Mouse (Mus musculus) forebrain, embryonic 11.5 days (tissue): Measurements from ENCODE around the gene Rhox2a. TPM values are rescaled to one million over a fixed set of nuclear protein-coding genes. Genes with fewer than 3 reads are reported as not detected.
"Not testable (repeated sequence)": the region's sequence is repeated elsewhere in the genome, so short reads cannot be mapped to it uniquely, and the experiment has no call there.

Experiments
- ATAC-seq: fragments of 200-750 bp; cut with Nextera tagmentation; replicated peaks from 2 replicates; pipeline ENCODE4 v1.8.0; 2017; ENCODE audit warnings: moderate TSS enrichment; ENCODE audit not compliant: low FRiP score
- DNase-seq: peaks from one replicate; pipeline ENCODE4 v3.0.0-alpha.2; 2017; ENCODE audit warnings: low spot score
- H3K27ac ChIP-seq: fragments of 300-500 bp; sonication (generic); 2 replicates; pipeline ENCODE4 v1.5.1; 2014; ENCODE audit warnings: low read depth, low read length
- H3K27me3 ChIP-seq: fragments of 300-500 bp; sonication (generic); 2 replicates; pipeline ENCODE4 v1.6.1; 2014; ENCODE audit warnings: mild to moderate bottlenecking, low read length, mixed read lengths; ENCODE audit not compliant: control insufficient read depth, insufficient read depth
- H3K36me3 ChIP-seq: fragments of 300-500 bp; sonication (generic); 2 replicates; pipeline ENCODE4 v1.6.1; 2014; ENCODE audit warnings: mild to moderate bottlenecking, low read length, moderate library complexity, mixed read lengths; ENCODE audit not compliant: control insufficient read depth, insufficient read depth
- H3K4me1 ChIP-seq: fragments of 300-500 bp; sonication (generic); replicated peaks from 2 replicates; pipeline ENCODE4 v1.6.1; 2014; ENCODE audit warnings: low read length, mixed read lengths; ENCODE audit not compliant: control insufficient read depth, insufficient read depth
- H3K4me2 ChIP-seq: fragments of 300-500 bp; sonication (generic); 2 replicates; pipeline ENCODE4 v1.6.1; 2014; ENCODE audit warnings: low read depth, mild to moderate bottlenecking, low read length, moderate library complexity, mixed read lengths; ENCODE audit not compliant: severe bottlenecking
- H3K4me3 ChIP-seq: fragments of 300-500 bp; sonication (generic); 2 replicates; pipeline ENCODE4 v1.5.1; 2014; ENCODE audit warnings: low read depth, low read length
- H3K9ac ChIP-seq: fragments of 300-500 bp; sonication (generic); 2 replicates; pipeline ENCODE4 v1.6.1; 2014; ENCODE audit warnings: low read length
- H3K9me3 ChIP-seq: fragments of 300-500 bp; sonication (generic); 2 replicates; pipeline ENCODE4 v1.6.1; 2016; ENCODE audit warnings: low read length, mixed read lengths; ENCODE audit not compliant: control insufficient read depth
- WGBS: fragments of 180-500 bp; shearing (Covaris S2); extraction: QIAGEN DNeasy Blood & Tissue Kit; methylation state at CpG from one replicate; pipeline ENCODE4 v1.1.7; 2014; 5-methylcytosine and 5-hydroxymethylcytosine counted together
- polyA plus RNA-seq: library from polyadenylated mRNA; unstranded; fragments of >200 nt; fragmentation: Nextera tagmentation; extraction: Ambion mirVana; gene quantifications from 2 replicates; pipeline ENCODE4 v1.2.1, GENCODE M21; 2014

Rhox2a gene
- 0.64 and 0.71 TPM in 2 replicates for polyA plus RNA-seq

DNA sequence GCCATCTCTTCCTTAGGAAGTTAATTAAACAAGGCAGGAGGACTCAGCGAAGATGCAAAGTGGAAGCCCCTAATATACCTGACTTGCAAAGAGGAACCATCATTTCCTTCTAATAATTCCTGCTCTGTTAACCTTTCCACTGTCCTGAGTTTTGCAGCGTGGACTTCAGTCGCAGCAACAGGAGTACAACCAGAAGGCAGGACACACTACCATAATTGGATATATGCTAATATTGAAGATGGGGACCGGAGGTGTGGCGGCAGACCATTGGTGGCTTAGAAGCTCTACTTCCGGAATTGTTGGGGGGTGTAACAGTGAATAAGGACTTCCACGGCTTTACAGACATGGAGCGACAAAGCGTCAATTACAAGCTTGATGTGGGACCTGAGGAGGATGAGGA lies at the start of gene Rhox2a:
Gene Rhox2a, plus strand, starts transcription at position 301 of the 400 bp plus-strand sequence.
- H3K27ac ChIP-seq, DNase-seq, H3K27me3 ChIP-seq, ATAC-seq, H3K4me1 ChIP-seq, H3K4me2 ChIP-seq, H3K36me3 ChIP-seq, H3K9me3 ChIP-seq, H3K9ac ChIP-seq, H3K4me3 ChIP-seq: not testable (repeated sequence)
- no CpG with 5 or more reads among the region's 9 CpGs for WGBS

- no peak overlapping the region for H3K27ac ChIP-seq
- no peaks in the 10 kb centered on the region for H3K36me3 ChIP-seq
- ATAC-seq = no peak
- H3K4me1 ChIP-seq = no peaks in the 10 kb centered on the region
- H3K27me3 ChIP-seq = no peaks in the 10 kb centered on the region
- no peak overlapping the region for H3K9ac ChIP-seq
- no peak overlapping the region for H3K4me2 ChIP-seq
- no peaks in the 10 kb centered on the region for H3K9me3 ChIP-seq
- no peak overlapping the region for H3K4me3 ChIP-seq
- no peak for DNase-seq
- 61% methylated on average over 8 of the region's 8 CpGs for WGBS
Measured at GRCm38 (mm10) chrX:37198676-37199075, 46.1 kb upstream of the Rhox2a start.

- Histone ChIP-seq H3K4me1 (no peaks in the 10 kb centered on the region), H3K27ac (no peak within 1 kb of the TSS), H3K27me3 (no peaks in the 10 kb centered on the region), H3K4me2 (no peak within 1 kb of the TSS), H3K36me3 (no peaks in the 10 kb centered on the region), H3K4me3 (no peak within 1 kb of the TSS), H3K9me3 (no peaks in the 10 kb centered on the region), H3K9ac (no peak within 1 kb of the TSS)
- 89% methylated on average over 10 of the region's 10 CpGs for WGBS
- DNase-seq (no peak), ATAC-seq (no peak)
Measured at GRCm38 (mm10) chrX:37210941-37211340, 33.8 kb upstream of the Rhox2a start, which contains the start of gene Gm9. Gene Gm9, minus strand, starts transcription at chrX:37211041.

DNA sequence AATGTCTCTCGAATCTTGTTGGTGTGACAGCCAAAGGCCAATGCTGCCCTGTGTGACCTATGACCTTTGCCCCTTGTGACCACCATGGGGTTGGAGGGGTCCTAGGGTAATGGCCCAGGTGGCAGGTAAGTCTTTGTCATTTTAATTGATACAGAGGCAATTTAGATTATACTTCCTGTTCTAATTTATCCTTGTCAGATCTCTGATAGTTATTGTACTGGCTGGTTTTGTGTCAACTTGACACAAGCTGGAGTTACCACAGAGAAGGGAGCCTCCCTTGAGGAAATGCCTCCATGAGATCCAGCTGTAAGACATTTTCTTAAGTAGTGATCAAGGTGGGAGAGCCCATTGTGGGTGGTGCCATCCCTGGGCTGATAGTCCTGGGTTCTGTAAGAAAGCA lies 22.6 kb upstream of the Rhox2a start, which contains the start of gene Rhox1:
Gene Rhox1, minus strand, starts transcription at position 101 of the 400 bp plus-strand sequence.
- not testable (repeated sequence) for H3K36me3 ChIP-seq, H3K4me3 ChIP-seq, H3K27ac ChIP-seq, H3K27me3 ChIP-seq, DNase-seq, H3K9ac ChIP-seq, H3K4me1 ChIP-seq, H3K9me3 ChIP-seq, H3K4me2 ChIP-seq, ATAC-seq
- WGBS = 84% methylated on average over 1 of the region's 1 CpGs

DNA sequence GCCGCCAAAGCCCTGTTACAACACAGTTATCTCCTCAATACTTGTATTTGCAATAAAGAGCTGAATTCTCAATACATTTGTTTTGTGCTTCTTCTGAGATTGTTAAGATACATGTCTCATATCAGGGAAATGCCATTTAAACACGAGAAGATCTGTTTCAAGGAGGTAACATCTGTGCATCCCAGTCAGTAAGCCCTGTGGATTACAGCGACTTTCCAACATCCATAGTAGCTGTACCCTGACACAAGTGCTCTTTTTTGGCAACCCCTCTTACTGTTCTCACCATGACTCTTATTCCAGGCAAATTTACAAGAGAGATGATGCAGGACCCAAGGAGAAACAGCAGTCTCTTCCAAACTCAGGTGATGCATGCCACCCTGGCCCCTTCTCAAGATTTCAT lies 4.8 kb downstream of the Rhox2a start, which contains the start of gene Rhox3a:
Gene Rhox3a, plus strand, starts transcription at position 301 of the 400 bp plus-strand sequence.
- H3K27ac ChIP-seq, H3K36me3 ChIP-seq, H3K4me2 ChIP-seq, H3K27me3 ChIP-seq, DNase-seq, ATAC-seq, H3K9me3 ChIP-seq, H3K4me3 ChIP-seq, H3K4me1 ChIP-seq, H3K9ac ChIP-seq: not testable (repeated sequence)
- 89% methylated on average over 1 of the region's 3 CpGs for WGBS

DNA sequence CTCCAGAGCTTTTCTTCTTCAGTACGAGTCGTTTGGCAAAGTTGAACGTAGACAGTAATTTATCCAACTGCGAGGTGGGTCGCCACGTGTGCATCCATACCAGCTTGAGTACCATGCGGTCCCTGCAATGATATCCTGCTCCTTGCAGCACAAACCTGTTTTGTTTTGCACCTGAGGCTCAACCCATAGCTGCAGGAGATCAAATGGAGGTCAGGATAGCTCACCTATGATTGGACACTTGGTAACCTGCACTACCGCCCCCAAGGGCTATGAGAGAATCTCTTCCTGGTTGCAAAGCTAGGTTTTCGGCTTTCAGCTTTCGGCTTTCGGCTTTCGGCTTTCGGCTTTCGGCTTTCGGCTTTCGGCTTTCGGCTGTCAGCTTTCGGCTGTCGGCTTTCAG lies 20.3 kb downstream of the Rhox2a start, which contains the start of gene Rhox4a:
Gene Rhox4a, plus strand, starts transcription at position 301 of the 400 bp plus-strand sequence.
- H3K4me2 ChIP-seq, H3K36me3 ChIP-seq, H3K27me3 ChIP-seq, H3K4me1 ChIP-seq, H3K9ac ChIP-seq, H3K9me3 ChIP-seq, ATAC-seq, DNase-seq, H3K4me3 ChIP-seq, H3K27ac ChIP-seq: not testable (repeated sequence)
- WGBS = 94% methylated on average over 10 of the region's 19 CpGs

Other genes with a start within 250 kb of the Rhox2a start
- gene Sowahd, start 196.1 kb upstream of the Rhox2a start, polyA plus RNA-seq = not detected in 2 replicates
- gene Rpl39, start 159.6 kb upstream of the Rhox2a start, polyA plus RNA-seq = 386 and 448 TPM in 2 replicates
- 25.6 and 25.8 TPM in 2 replicates for gene Upf3b, start 134.7 kb upstream of the Rhox2a start, polyA plus RNA-seq
- 24.3 and 27.4 TPM in 2 replicates for gene Nkap, start 118.2 kb upstream of the Rhox2a start, polyA plus RNA-seq
- gene Akap14, start 76.1 kb upstream of the Rhox2a start, polyA plus RNA-seq = 0.11 TPM in 1 of 2 replicates, not detected in the other
- 366 and 371 TPM in 2 replicates for gene Ndufa1, start 53.8 kb upstream of the Rhox2a start, polyA plus RNA-seq
- gene Rnf113a1, start 53.7 kb upstream of the Rhox2a start, polyA plus RNA-seq = 13.1 and 13.3 TPM in 2 replicates
- not detected in 2 replicates for gene Gm9, start 33.9 kb upstream of the Rhox2a start, polyA plus RNA-seq
- not detected in 2 replicates for gene Rhox1, start 22.7 kb upstream of the Rhox2a start, polyA plus RNA-seq
- gene Rhox3a, start 4.9 kb downstream of the Rhox2a start, polyA plus RNA-seq = not detected in 2 replicates
- 0.27 TPM in 1 of 2 replicates, not detected in the other for gene Rhox4a, start 20.4 kb downstream of the Rhox2a start, polyA plus RNA-seq
- gene Rhox3a2, start 135.1 kb downstream of the Rhox2a start, polyA plus RNA-seq = not detected in 2 replicates
- 1.1 and 1.2 TPM in 2 replicates for gene Rhox4a2, start 145.9 kb downstream of the Rhox2a start, polyA plus RNA-seq
- gene Rhox2b, start 167.1 kb downstream of the Rhox2a start, polyA plus RNA-seq = 0.57 TPM in 1 of 2 replicates, not detected in the other
- gene Rhox4b, start 187.5 kb downstream of the Rhox2a start, polyA plus RNA-seq = not detected in 2 replicates
- 0.49 and 1.0 TPM in 2 replicates for gene Rhox2c, start 208.7 kb downstream of the Rhox2a start, polyA plus RNA-seq
- gene Rhox3c, start 213.6 kb downstream of the Rhox2a start, polyA plus RNA-seq = not detected in 2 replicates
- not detected in 2 replicates for gene Rhox4c, start 235.4 kb downstream of the Rhox2a start, polyA plus RNA-seq
- gene Rhox2d, start 248.5 kb downstream of the Rhox2a start, polyA plus RNA-seq = not detected in 2 replicates